Mouse (Mus musculus) brain, embryonic 14.5 days (tissue): ENCODE results near the gene Col4a3.

Source experiments
- CTCF ChIP-seq: fragments of 200-500 bp; IDR thresholded peaks from 2 replicates; pipeline ENCODE4 v1.5.1; 2012; ENCODE audit warnings: inconsistent platforms, mild to moderate bottlenecking, moderate library complexity, borderline replicate concordance; ENCODE audit not compliant: insufficient read depth, insufficient read length; ENCODE audit errors: extremely low read depth
- POLR2A ChIP-seq: fragments of 200-500 bp; IDR thresholded peaks from 2 replicates; pipeline ENCODE4 v1.6.1; 2012; ENCODE audit warnings: mild to moderate bottlenecking, inconsistent platforms, borderline replicate concordance; ENCODE audit not compliant: poor library complexity, insufficient read depth, insufficient read length, severe bottlenecking; ENCODE audit errors: extremely low read depth

DNA sequence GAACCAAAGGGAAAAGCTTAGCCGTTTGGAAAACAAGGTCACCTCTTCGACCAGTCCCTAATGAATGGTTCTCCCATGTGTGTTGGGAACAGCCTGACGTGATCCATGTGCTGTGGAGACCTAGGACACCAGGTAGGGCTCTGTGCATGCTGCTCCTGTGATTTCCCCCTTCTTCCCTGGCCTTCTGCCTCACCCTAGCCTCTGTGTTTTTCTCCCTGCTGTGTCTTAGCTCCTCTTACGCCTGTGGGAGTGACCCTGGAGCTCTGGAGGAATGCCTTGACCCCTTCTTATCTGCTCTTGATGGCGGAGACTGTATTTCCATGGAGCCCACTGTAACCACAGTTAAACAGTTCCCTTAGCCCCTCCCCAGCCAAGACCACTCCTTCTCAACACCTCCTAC lies 31.8 kb upstream of the Col4a3 start:
- no peak for TF ChIP-seq CTCF
- TF ChIP-seq POLR2A: no peak
